Mouse (Mus musculus) mammary gland, adult 2 months (tissue): Measurements from ENCODE around the gene Ppm1a. TPM values are rescaled to one million over a fixed set of nuclear protein-coding genes. Genes with fewer than 3 reads are reported as not detected.

ENCODE experiments used
- polyA plus RNA-seq: library from polyadenylated mRNA; depleted of rRNA; stranded (reverse); fragments of >200 nt; gene quantifications from 2 replicates; pipeline ENCODE4 v1.2.3, GENCODE M21; 2012; ENCODE audit warnings: low replicate concordance; rRNA removed

Gene Ppm1a
- 28.3 and 83.4 TPM in 2 replicates for polyA plus RNA-seq

DNA sequence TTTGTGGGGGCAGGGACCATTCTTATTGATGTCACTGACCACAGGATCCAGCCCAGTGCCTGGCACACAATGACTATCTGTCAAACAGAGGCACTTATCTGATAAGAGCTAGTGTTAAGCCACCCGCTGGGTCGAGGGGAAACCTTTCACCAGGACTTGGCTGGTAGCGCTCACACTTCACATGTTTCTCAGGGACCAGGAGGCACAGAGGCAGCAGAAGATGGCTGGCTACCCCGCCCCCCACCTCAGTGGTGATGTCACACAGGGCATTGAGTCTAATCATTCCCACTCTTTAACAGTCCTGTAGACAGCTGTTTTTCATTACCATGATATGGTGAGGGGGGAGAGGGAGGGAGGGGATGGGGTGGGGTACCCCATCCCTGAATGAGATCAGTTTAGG is at the start of gene Ppm1a:
Gene Ppm1a (plus strand): TSS at position 370 of the 400 bp plus-strand sequence.

Other genes with a start within 250 kb of the Ppm1a start
- gene Pcnx4, start 221.1 kb upstream of the Ppm1a start, polyA plus RNA-seq, result 2.9 and 5.7 TPM in 2 replicates
- gene Gm4756, start 107.8 kb upstream of the Ppm1a start, polyA plus RNA-seq, result 0.20 TPM in 1 of 2 replicates, not detected in the other
- 78.0 and 120 TPM in 2 replicates for gene Dhrs7, start 92.5 kb upstream of the Ppm1a start, polyA plus RNA-seq
- gene Six6, start 182.4 kb downstream of the Ppm1a start, polyA plus RNA-seq, result not detected in 2 replicates
- 0.13 TPM in 1 of 2 replicates, not detected in the other for gene 4930447C04Rik, start 183.3 kb downstream of the Ppm1a start, polyA plus RNA-seq